Mouse (Mus musculus) intestine, embryonic 16.5 days (tissue): ENCODE measurements at regions not wholly inside any gene's neighbourhood (a gene's known extent, or its start where the extent isn't known, plus 50 kb on each side); places are given as distances from the start of the nearest gene placed in this dataset.

Experiments used
- ATAC-seq: fragments of 200-750 bp; cut with Nextera tagmentation; 2 replicates; pipeline ENCODE4 v1.8.0; 2017; ENCODE audit warnings: moderate TSS enrichment, moderate library complexity
- H3K27ac ChIP-seq: fragments of 300-500 bp; sonication (generic); 2 replicates; pipeline ENCODE4 v1.5.1; 2014; ENCODE audit warnings: mild to moderate bottlenecking, low read length
- H3K27me3 ChIP-seq: fragments of 300-500 bp; sonication (generic); replicated peaks from 2 replicates; pipeline ENCODE4 v1.6.1; 2014; ENCODE audit warnings: low read length, control low read depth, mixed read lengths; ENCODE audit not compliant: control insufficient read depth, insufficient read depth
- H3K36me3 ChIP-seq: fragments of 300-500 bp; sonication (generic); 2 replicates; pipeline ENCODE4 v1.6.1; 2014; ENCODE audit warnings: low read length, control low read depth; ENCODE audit not compliant: control insufficient read depth, insufficient read depth
- H3K4me1 ChIP-seq: fragments of 300-500 bp; sonication (generic); 2 replicates; pipeline ENCODE4 v1.6.1; 2014; ENCODE audit warnings: low read length, control low read depth, mixed read lengths; ENCODE audit not compliant: control insufficient read depth, insufficient read depth
- H3K4me2 ChIP-seq: fragments of 300-500 bp; sonication (generic); 2 replicates; pipeline ENCODE4 v1.6.1; 2014; ENCODE audit warnings: low read depth, low read length, control low read depth
- H3K4me3 ChIP-seq: fragments of 300-500 bp; sonication (generic); 2 replicates; pipeline ENCODE4 v1.5.1; 2014; ENCODE audit warnings: mild to moderate bottlenecking, low read length
- H3K9ac ChIP-seq: fragments of 300-500 bp; sonication (generic); 2 replicates; pipeline ENCODE4 v1.6.1; 2014; ENCODE audit warnings: low read depth, low read length
- H3K9me3 ChIP-seq: fragments of 300-500 bp; sonication (generic); 2 replicates; pipeline ENCODE4 v1.6.1; 2016; ENCODE audit warnings: low read length, control low read depth; ENCODE audit not compliant: control insufficient read depth
- whole genome bisulfite sequencing: fragments of 180-500 bp; shearing (Covaris S2); extraction: QIAGEN DNeasy Blood & Tissue Kit; methylation state at CpG from one replicate; pipeline ENCODE4 v1.1.7; 2014; 5-methylcytosine and 5-hydroxymethylcytosine counted together

DNA sequence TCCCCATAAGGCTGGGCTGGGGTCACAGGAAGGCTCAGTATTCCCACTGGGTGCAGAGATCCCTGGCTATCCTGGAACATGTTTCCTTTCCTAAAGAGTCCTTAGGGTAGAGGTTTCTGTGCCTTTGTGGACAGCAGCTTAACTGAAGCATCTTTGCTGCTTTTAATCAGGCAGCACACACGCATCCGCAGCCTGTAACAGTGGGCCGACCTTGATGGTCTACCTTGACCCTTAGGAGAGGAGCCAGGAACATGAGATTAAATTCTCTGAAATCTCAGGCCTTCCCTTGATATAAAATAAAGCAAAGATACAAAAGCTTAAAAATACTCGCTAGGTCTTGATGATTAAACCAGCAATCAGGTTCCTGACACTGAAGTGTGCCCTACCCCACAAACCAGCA lies 118.7 kb upstream of the Gm10295 start:
- H3K9ac ChIP-seq, result no peak overlapping the region
- WGBS, result 78% methylated on average over 4 of the region's 4 CpGs
- H3K27me3 ChIP-seq, result no peaks in the 10 kb centered on the region
- no peak overlapping the region for H3K27ac ChIP-seq
- ATAC-seq, result no peak
- no peaks in the 10 kb centered on the region for H3K36me3 ChIP-seq
- no peaks in the 10 kb centered on the region for H3K9me3 ChIP-seq
- H3K4me3 ChIP-seq, result no peak overlapping the region
- peaks cover 13% of the 10 kb centered on the region for H3K4me1 ChIP-seq
- H3K4me2 ChIP-seq, result no peak overlapping the region

DNA sequence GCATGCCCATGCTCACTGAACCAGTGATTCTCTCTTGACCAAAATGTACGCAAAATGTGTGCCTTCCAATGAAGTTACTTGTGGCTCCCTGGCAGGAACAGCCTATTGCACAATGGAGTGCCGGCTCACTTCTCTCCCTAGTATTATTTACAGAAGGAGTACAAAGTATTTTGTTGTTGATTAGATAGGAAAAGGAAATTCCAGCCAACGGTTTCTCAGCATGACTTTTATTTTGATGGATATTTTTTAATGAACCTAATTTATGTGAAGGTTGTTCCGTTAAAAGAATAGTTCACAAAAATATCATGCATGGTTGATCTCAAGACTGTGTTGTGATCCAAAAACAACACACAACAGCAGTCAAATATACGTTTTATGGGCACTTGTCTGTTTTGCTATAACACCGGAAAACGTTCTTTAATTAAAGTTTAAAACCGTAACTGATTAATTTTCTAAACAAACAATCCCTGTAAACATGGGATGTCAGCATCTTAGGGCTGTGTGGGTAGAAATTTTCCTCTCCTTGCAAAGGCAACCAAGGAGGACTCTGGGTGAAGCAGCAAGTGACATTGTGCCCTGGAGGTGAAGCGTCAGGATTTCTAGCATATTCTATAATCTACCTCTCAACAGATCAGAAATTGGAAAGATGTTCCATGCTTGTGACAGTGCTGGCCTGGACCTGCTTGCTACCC lies 116.3 kb upstream of the Gm10295 start:
- no peak for ATAC-seq
- H3K9me3 ChIP-seq, result no peaks in the 10 kb centered on the region
- peaks cover 13% of the 10 kb centered on the region for H3K4me1 ChIP-seq
- no peak overlapping the region for H3K4me3 ChIP-seq
- WGBS, result 57% methylated on average over 9 of the region's 9 CpGs
- no peak overlapping the region for H3K9ac ChIP-seq
- no peak overlapping the region for H3K27ac ChIP-seq
- no peaks in the 10 kb centered on the region for H3K27me3 ChIP-seq
- H3K36me3 ChIP-seq, result no peaks in the 10 kb centered on the region
- no peak overlapping the region for H3K4me2 ChIP-seq

DNA sequence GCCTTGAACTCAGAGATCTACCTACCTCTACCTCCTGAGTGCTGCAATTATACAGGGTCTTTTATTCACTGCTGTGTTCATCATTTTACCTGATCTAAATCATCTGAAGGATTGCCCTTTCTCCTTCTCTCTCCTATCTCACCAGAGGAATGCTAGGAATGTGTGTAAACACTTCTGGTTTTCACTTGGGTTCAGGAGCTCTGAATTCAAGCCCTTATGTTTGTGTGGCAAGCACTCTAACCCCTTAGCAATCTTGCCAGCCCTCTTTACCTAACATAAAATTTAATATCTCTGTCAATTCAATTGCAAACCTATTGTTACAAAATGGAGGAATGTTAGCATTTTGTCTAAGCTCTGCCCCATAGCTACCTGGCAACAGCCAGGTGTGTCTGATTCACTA lies 112.8 kb upstream of the Gm10295 start:
- Histone ChIP-seq H3K27ac (no peak overlapping the region), H3K9me3 (no peaks in the 10 kb centered on the region), H3K4me1 (no peaks in the 10 kb centered on the region), H3K9ac (no peak overlapping the region), H3K27me3 (no peaks in the 10 kb centered on the region), H3K4me3 (no peak overlapping the region), H3K4me2 (no peak overlapping the region), H3K36me3 (no peaks in the 10 kb centered on the region)
- ATAC-seq, result no peak

DNA sequence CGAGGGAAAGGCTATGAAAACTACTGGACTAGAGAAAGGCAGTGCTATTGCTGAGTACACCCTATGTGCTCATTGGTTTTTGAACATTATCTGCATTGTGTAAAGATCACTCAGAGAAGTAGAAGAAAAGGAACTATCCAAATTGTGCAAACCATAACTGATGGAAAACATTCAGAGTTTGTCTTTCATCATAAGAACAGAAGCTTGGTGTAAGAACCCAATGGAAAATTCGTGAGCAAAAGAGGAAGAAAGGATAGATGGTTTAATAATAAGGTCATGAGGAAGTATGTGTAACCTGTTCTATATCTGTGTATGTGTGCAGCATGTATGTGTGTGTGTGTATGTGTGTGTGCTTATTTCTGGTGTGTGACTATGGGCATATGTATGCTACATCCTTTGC lies 112.3 kb upstream of the Gm10295 start:
- Histone ChIP-seq H3K36me3 (no peaks in the 10 kb centered on the region), H3K27me3 (no peaks in the 10 kb centered on the region), H3K27ac (no peak overlapping the region), H3K9me3 (no peaks in the 10 kb centered on the region), H3K4me3 (no peak overlapping the region), H3K4me1 (no peaks in the 10 kb centered on the region), H3K4me2 (no peak overlapping the region), H3K9ac (no peak overlapping the region)
- no peak for ATAC-seq
- WGBS, result 76% methylated on average over 2 of the region's 2 CpGs

DNA sequence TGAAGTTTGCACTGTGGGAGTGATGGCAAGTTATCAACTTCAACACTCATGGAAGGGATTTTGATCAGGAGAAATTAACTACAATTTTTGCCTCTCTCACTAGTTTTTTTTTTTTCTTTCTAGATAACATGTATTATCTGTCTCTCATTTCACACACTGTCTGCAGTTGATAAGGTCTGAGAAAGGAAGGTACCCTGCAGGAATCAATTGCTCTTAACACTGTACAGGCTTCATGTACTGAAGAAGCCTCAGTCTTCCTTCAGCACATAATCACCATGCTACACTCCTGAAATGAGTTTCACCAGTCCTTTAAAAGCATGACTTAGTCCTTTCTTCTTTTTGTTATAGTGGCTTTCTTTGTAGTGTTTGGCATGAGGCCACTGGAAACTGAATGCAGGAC lies 108.5 kb upstream of the Gm10295 start:
- Histone ChIP-seq H3K9me3 (no peaks in the 10 kb centered on the region), H3K27ac (no peak overlapping the region)
- no peak for ATAC-seq

DNA sequence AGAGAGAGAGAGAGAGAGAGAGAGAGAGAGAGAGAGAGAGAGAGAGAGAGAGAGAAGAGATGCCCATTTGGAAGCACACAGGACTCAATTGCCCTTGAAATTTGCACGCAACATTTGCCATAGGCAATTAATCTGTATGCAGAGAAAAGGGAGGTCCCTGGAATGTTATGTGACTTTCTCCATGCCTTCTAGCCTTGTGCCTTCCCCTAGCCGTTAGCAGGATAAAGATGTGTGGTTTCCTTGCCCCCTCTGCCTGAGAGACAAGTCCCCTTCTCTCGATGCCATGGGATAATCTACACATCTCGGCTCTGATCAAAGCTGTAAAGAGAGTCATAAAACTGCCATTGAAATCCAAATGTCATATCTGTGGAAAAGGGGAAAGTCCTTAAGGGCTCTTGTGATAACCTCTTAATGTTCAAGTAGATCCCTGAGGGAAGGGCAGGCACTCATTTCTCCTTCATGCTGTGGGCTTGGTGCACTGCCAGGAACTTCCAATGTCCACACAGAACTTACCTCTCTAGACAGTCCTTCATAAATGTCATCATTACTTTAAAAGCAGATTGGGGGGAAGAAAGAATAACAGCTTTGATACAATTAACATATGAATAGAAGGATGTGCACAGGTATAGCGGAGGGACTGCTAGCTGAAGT lies 106.9 kb upstream of the Gm10295 start:
- Histone ChIP-seq H3K27ac (no peak overlapping the region), H3K4me3 (no peak overlapping the region), H3K9me3 (no peaks in the 10 kb centered on the region), H3K9ac (no peak overlapping the region), H3K4me1 (no peaks in the 10 kb centered on the region), H3K36me3 (no peaks in the 10 kb centered on the region), H3K27me3 (no peaks in the 10 kb centered on the region), H3K4me2 (no peak overlapping the region)
- ATAC-seq, result no peak
- WGBS, result 49% methylated on average over 5 of the region's 5 CpGs

More for the DNA sequence above, 108.5 kb upstream of the Gm10295 start:
- Histone ChIP-seq H3K4me2 (no peak overlapping the region), H3K4me1 (no peaks in the 10 kb centered on the region), H3K9ac (no peak overlapping the region), H3K4me3 (no peak overlapping the region), H3K36me3 (no peaks in the 10 kb centered on the region), H3K27me3 (no peaks in the 10 kb centered on the region)

DNA sequence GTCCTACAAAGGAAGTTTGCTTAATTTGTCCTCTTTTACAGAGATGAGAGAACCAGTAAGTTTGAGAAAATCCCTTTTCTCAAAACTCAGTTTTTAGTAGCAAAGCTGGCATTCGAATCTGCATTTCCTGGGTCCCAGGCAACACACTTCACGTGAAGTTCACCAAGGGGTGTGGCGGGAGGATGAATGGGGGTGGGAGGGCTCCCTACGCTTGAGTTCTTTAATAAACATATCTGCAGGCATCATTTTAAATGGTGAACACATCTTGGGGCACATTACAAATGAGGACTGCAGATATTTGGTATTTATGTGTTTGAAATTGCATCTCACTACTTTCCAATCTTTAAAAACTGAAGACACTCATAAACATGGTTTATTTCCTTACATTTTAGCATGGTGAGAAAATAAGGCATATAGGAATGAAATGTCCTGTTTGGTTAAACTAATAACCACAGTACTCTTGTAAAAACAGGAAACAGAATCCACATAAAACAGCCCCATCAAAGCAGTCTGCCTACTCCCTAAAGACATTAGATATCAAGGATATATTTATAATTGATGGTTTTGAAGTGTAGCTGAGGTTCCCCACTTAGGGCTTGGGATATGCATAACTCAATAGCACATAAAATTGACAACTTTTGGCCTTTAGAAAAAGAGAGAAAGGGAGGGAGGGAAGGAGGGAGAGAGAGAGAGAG lies 106.3 kb upstream of the Gm10295 start:
- Histone ChIP-seq H3K36me3 (no peaks in the 10 kb centered on the region), H3K27me3 (no peaks in the 10 kb centered on the region), H3K9ac (no peak overlapping the region), H3K9me3 (no peaks in the 10 kb centered on the region), H3K4me2 (no peak overlapping the region), H3K4me1 (no peaks in the 10 kb centered on the region), H3K4me3 (no peak overlapping the region), H3K27ac (no peak overlapping the region)
- no peak for ATAC-seq
- 79% methylated on average over 4 of the region's 4 CpGs for WGBS

DNA sequence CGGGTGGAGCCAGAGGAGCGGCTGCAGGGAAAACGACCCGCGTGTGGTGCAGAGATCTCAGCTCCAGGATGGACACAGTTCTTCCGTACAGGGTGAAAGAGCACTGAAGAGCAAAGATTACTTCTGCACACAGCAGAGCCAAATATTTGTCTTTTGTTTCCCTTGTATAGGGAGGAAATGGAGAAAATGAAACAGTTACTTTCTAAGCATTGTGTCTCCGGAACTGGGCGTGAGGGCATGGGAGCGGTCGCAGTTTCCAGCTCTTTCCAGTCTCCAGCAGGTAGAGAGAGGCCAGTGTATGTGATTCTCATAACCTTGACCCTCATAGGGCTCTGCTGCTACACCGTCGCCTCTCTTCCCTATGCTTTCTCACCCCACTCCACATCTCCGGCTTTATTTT lies 105.1 kb upstream of the Gm10295 start:
- Histone ChIP-seq H3K9ac (no peak overlapping the region), H3K27me3 (no peaks in the 10 kb centered on the region), H3K9me3 (no peaks in the 10 kb centered on the region), H3K4me3 (no peak overlapping the region), H3K36me3 (no peaks in the 10 kb centered on the region), H3K4me2 (peak overlapping the region; percentile 16; the same call in 1 of the 2 replicates), H3K27ac (no peak overlapping the region), H3K4me1 (no peaks in the 10 kb centered on the region)
- WGBS, result 67% methylated on average over 13 of the region's 13 CpGs
- no peak for ATAC-seq

DNA sequence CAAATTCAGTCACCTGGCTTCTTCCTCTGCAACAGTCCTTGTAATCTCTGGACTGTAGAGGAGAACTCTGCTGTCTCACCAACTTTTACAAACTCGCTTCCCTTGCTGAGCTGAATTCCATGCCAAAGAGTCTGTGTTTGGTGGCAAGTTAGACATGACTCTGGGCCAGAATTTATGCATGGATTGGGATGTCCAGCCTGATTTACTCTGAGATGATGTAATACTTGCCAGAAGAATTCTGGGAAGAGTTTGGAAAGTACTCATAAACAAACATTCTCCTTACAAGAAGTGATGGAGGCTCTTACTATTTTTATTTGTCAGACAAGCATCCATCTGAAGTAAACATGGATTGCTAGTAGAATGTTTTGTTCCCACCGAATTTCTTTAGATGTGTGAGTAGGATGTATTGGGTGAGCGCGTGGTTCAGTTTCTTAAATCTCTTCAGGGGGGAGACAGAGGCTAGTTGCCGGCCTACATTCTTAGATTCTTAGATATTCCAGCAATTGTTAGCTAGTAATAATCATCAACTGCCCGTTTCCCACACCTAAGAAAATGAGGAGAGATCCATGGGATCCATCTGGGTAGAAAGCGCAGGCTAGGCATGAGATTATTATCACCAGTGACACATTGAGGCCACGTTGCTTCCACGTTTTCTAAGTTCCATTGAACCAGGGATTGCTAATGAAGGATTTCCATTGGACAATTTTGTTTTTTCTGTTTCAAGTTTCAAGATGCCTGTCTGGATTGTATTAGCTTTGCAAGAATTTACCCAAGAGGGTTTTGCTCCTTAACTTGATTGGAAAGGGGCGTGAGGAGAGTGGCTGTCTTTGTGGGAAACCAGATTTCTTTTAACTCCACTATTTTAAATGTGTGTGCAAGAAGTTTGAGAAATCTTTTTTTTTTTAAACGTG lies 89.3 kb upstream of the Gm10295 start:
- H3K9me3 ChIP-seq, result no peaks in the 10 kb centered on the region
- no peak overlapping the region for H3K9ac ChIP-seq
- no peaks in the 10 kb centered on the region for H3K27me3 ChIP-seq
- no peak overlapping the region for H3K4me3 ChIP-seq
- WGBS, result 87% methylated on average over 11 of the region's 11 CpGs
- no peaks in the 10 kb centered on the region for H3K36me3 ChIP-seq
- no peaks in the 10 kb centered on the region for H3K4me1 ChIP-seq
- H3K4me2 ChIP-seq, result no peak overlapping the region
- ATAC-seq, result no peak
- H3K27ac ChIP-seq, result no peak overlapping the region
